In the genomic region with DNA sequence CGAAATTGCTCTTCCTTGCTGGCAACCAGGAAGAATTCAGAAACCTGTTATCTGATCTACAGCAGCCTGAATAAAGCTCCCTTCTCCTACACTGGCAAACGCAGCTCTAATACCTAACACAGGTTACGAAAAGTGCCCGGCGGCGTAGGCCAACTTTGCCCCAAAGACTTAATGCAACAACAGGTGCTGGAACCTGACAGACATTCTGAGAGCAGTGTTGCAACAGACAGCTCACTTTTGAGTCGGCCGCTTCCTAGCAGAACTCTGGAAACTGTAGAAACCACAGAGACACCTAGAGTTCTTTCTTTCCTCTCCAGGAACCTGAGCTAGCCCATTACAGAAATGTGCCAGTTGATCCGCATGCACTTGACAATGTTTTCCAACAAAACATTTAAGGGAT, we compare ENCODE assay signal across 17 mouse cellular contexts. TPM values are rescaled to one million over a fixed set of nuclear protein-coding genes. Genes with fewer than 3 reads are reported as not detected.
A peak's percentile ranks its signal among the peaks of the same experiment; 100 is the strongest.
DNase-seq lines count a peak whose midpoint lies in the region; ATAC-seq and TF ChIP-seq lines count a peak whose summit lies in the region.
"Had no signal": no experiment of that assay in that cellular context is flagged by ENCODE, and none has a peak within 500 bp of the region (broad histone marks: within the 10 kb centered on the region; RNA-seq: fewer than 3 reads in every experiment).

No protein-coding gene starts in this region.

- WGBS in stomach, embryonic 15.5 days = 70% methylated on average over 9 of the region's 9 CpGs
- 82% methylated on average over 9 of the region's 9 CpGs for WGBS in hindbrain, embryonic 10.5 days

- peak overlapping the region; percentile 17; the same call in 1 of the 2 replicates for H3K27ac ChIP-seq in stomach, embryonic 15.5 days
- H3K27ac ChIP-seq in hindbrain, embryonic 10.5 days = no peak overlapping the region
- H3K27ac ChIP-seq: forebrain, embryonic 15.5 days; limb, embryonic 10.5 days; neural tube, embryonic 13.5 days had no signal

- no peaks in the 10 kb centered on the region for H3K9me3 ChIP-seq in E14TG2a.4 (ENCODE audit: low read length)
- no peaks in the 10 kb centered on the region for H3K9me3 ChIP-seq in stomach, embryonic 15.5 days
- no peaks in the 10 kb centered on the region for H3K9me3 ChIP-seq in hindbrain, embryonic 10.5 days
- H3K9me3 ChIP-seq: forebrain, embryonic 15.5 days; limb, embryonic 10.5 days; megakaryocyte, embryonic 14.5 days; neural tube, embryonic 13.5 days had no signal

- H3K27me3 ChIP-seq in E14TG2a.4 (ENCODE audit: insufficient read depth, low read length) = no peaks in the 10 kb centered on the region
- H3K27me3 ChIP-seq in stomach, embryonic 15.5 days (replicated peaks) = no peaks in the 10 kb centered on the region
- H3K27me3 ChIP-seq in hindbrain, embryonic 10.5 days (ENCODE audit: insufficient read depth, poor library complexity, severe bottlenecking) = no peaks in the 10 kb centered on the region
- H3K27me3 ChIP-seq: forebrain, embryonic 15.5 days; megakaryocyte, embryonic 14.5 days; neural tube, embryonic 13.5 days had no signal

- H3K4me1 ChIP-seq in E14TG2a.4 (replicated peaks; ENCODE audit: low read depth, low read length) = peaks cover 89% of the 10 kb centered on the region
- peaks cover 15% of the 10 kb centered on the region for H3K4me1 ChIP-seq in stomach, embryonic 15.5 days
- peaks cover 30% of the 10 kb centered on the region for H3K4me1 ChIP-seq in hindbrain, embryonic 10.5 days (replicated peaks)

- peak; percentile 21 for DNase-seq in adrenal gland, postnatal 14 days
- DNase-seq in adrenal gland, postnatal 25 days = no peak
- peak; percentile 48 for DNase-seq in lung, postnatal 36 days
- no peak for DNase-seq in lung, postnatal 10 days
- DNase-seq in kidney, postnatal 4 days = no peak
- no peak for DNase-seq in hindbrain, embryonic 10.5 days (ENCODE audit: low spot score)
- DNase-seq: cerebellum, postnatal 10 days; kidney, adult 8-10 months; layer of hippocampus, postnatal 36 days had no signal

- no peak overlapping the region; the same call in 1 of the 2 replicates for H3K4me2 ChIP-seq in stomach, embryonic 15.5 days
- H3K4me2 ChIP-seq: forebrain, embryonic 15.5 days; heart, embryonic 11.5 days; neural tube, embryonic 13.5 days had no signal

- peaks cover 9% of the 10 kb centered on the region; the same call in 1 of the 2 replicates for H3K36me3 ChIP-seq in E14TG2a.4 (ENCODE audit: insufficient read depth, low read length)
- H3K36me3 ChIP-seq in stomach, embryonic 15.5 days = no peaks in the 10 kb centered on the region
- no peaks in the 10 kb centered on the region for H3K36me3 ChIP-seq in hindbrain, embryonic 10.5 days
- H3K36me3 ChIP-seq: forebrain, embryonic 15.5 days; limb, embryonic 10.5 days; neural tube, embryonic 13.5 days had no signal

- no peak for TF ChIP-seq CTCF in E14TG2a.4 (conservative IDR thresholded peaks at IDR 0.05; ENCODE audit: low read length)

- peak overlapping the region; percentile 43 for H3K4me3 ChIP-seq in E14TG2a.4 (replicated peaks; ENCODE audit: low read length)
- H3K4me3 ChIP-seq in stomach, embryonic 15.5 days (replicated peaks) = no peak overlapping the region
- no peak overlapping the region for H3K4me3 ChIP-seq in hindbrain, embryonic 10.5 days
- H3K4me3 ChIP-seq: forebrain, embryonic 15.5 days; limb, embryonic 10.5 days; megakaryocyte, embryonic 14.5 days; neural tube, embryonic 13.5 days had no signal

- no peak for ATAC-seq in stomach, embryonic 15.5 days (ENCODE audit: insufficient read depth, low FRiP score, low read depth)
- ATAC-seq: forebrain, embryonic 15.5 days; hindbrain, embryonic 16.5 days had no signal

- no peak overlapping the region for H3K9ac ChIP-seq in stomach, embryonic 15.5 days
- H3K9ac ChIP-seq: forebrain, embryonic 15.5 days; neural tube, embryonic 13.5 days had no signal

RNA-seq across cellular contexts. Expression of a gene that starts 4.5 kb away (rescaled TPM):
- 47.7 and 52.0 TPM in 2 replicates for total RNA-seq in adrenal gland, postnatal 14 days (2021)
- total RNA-seq in adrenal gland, postnatal 25 days (2021) = 37.9 and 53.0 TPM in 2 replicates
- 76.1 and 78.5 TPM in 2 replicates for polyA plus RNA-seq in stomach, embryonic 15.5 days (2015; fragmentation: Nextera tagmentation; extraction: Ambion mirVana)
- 26.9 and 27.2 TPM in 2 replicates for polyA plus RNA-seq in hindbrain, embryonic 10.5 days (2016; fragmentation: Nextera tagmentation; extraction: Ambion mirVana)

Comparison
In these comparisons a context has a peak if more than half of its experiments do, and no peak if none do; other contexts are left out.
1. DNase-seq: peak in adrenal gland, postnatal 14 days (single experiment) and lung, postnatal 36 days (single experiment); none in adrenal gland, postnatal 25 days (single experiment), lung, postnatal 10 days (single experiment), kidney, postnatal 4 days (0 of 2) and hindbrain, embryonic 10.5 days (single experiment).